Mouse (Mus musculus): ENCODE results near the gene S1pr5. TPM values are rescaled to one million over a fixed set of nuclear protein-coding genes. Genes with fewer than 3 reads are reported as not detected.

The S1pr5 gene
- total and polyA plus RNA-seq, 3 experiments = not detected

DNA sequence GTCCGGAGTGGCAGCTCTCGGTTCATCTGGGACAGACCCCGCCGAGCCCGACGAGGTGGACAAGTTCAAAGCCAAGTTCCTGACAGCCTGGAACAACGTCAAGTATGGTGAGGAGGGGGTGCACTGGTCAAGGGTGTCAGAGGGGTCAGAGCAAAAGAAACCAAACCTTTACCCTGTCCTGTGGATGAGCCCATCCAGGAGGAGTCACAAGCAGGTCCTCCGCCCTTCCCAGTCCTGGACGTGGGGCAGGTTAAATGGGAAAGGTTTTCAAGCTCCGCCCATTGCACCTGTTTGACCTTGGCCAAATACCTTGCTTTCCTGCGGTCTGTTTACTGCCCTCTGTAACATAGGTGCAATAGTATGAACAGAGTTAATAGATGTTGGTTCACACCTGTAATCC, 17.4 kb upstream of the S1pr5 start:
- H3K4me2 ChIP-seq (ENCODE audit: insufficient read depth, low read depth, poor library complexity, severe bottlenecking) = peak overlapping the region; percentile 90
- dilution Hi-C loops (cut with MboI; ENCODE audit: extremely low pct_ligation_motif_present, extremely low pct_unique_long_range_greater_than_20kb, low sequenced_read_pairs) (no loop called here), in situ Hi-C loops (cut with MboI; ENCODE audit: low pct_ligation_motif_present, low pct_unique_long_range_greater_than_20kb, low sequenced_read_pairs) (no loop called here)
- peaks cover 6% of the 10 kb centered on the region for H3K79me2 ChIP-seq (replicated peaks; ENCODE audit: control insufficient read depth, extremely low read depth, insufficient read depth, poor library complexity, severe bottlenecking)
- H3K27me3 ChIP-seq (replicated peaks) = no peaks in the 10 kb centered on the region
- peaks cover 0 to 27% of the 10 kb centered on the region in 2 experiments; a peak in 3 of 4 replicates for H3K4me1 ChIP-seq (ENCODE audit: control insufficient read depth in 1 of 2, insufficient read depth in 2 of 2)
- no peaks in the 10 kb centered on the region for H3K9me3 ChIP-seq (replicated peaks; ENCODE audit: low read length)
- peaks cover 19 to 37% of the 10 kb centered on the region in 2 experiments for H3K36me3 ChIP-seq (replicated peaks in 1 of 2; ENCODE audit: control insufficient read depth in 1 of 2, insufficient read depth in 1 of 2, low read length in 1 of 2)
- no peak for DNase-seq (ENCODE audit: extremely low read depth)
- H3K4me3 ChIP-seq (replicated peaks in 1 of 3; ENCODE audit: low read depth in 2 of 3, low read length in 2 of 3, poor library complexity in 1 of 3) = peak overlapping the region; percentile 77 to 86 (median 86)
- no peak overlapping the region for H3K27ac ChIP-seq (ENCODE audit: insufficient read depth, low read depth)
- peak overlapping the region; percentile 96 for H3K9ac ChIP-seq (ENCODE audit: insufficient read depth, low read depth)
- TF ChIP-seq MAX (IDR thresholded peaks at IDR 0.05; ENCODE audit: low read length) (no peak), GABPA (IDR thresholded peaks at IDR 0.05; ENCODE audit: insufficient replicate concordance, low read depth, low read length) (no peak), KAT2A (IDR thresholded peaks at IDR 0.05; ENCODE audit: insufficient replicate concordance, low read length) (no peak), TBP (conservative IDR thresholded peaks at IDR 0.05; ENCODE audit: low read depth, low read length) (no peak), JUN (IDR thresholded peaks at IDR 0.05; ENCODE audit: insufficient read depth, low read depth, low read length) (no peak), NELFE (IDR thresholded peaks at IDR 0.05; ENCODE audit: low read depth, low read length) (no peak), SMC3 (IDR thresholded peaks at IDR 0.05; ENCODE audit: low read depth, low read length) (no peak), BHLHE40 (IDR thresholded peaks at IDR 0.05; ENCODE audit: low read depth, low read length) (no peak), MXI1 (IDR thresholded peaks at IDR 0.05; ENCODE audit: low read depth, low read length) (no peak), CHD2 (IDR thresholded peaks at IDR 0.05; ENCODE audit: low read length) (no peak), JUND (conservative IDR thresholded peaks at IDR 0.05; ENCODE audit: low read depth, low read length) (no peak), MAFK (IDR thresholded peaks at IDR 0.05; ENCODE audit: insufficient replicate concordance, low read length) (no peak), RCOR1 (conservative IDR thresholded peaks at IDR 0.05; ENCODE audit: low read depth, low read length) (no peak), NRF1 (IDR thresholded peaks at IDR 0.05; ENCODE audit: low read depth, low read length) (no peak), ETS1 (conservative IDR thresholded peaks at IDR 0.05; ENCODE audit: low read depth, low read length) (no peak), ZC3H11A (IDR thresholded peaks at IDR 0.05; ENCODE audit: low read depth, low read length) (no peak), UBTF (IDR thresholded peaks at IDR 0.05; ENCODE audit: low read depth, low read length) (no peak), POLR2AphosphoS2 (IDR thresholded peaks at IDR 0.05; ENCODE audit: low read depth, low read length) (no peak), ZMIZ1 (IDR thresholded peaks at IDR 0.05; ENCODE audit: low read depth, low read length) (no peak)

DNA sequence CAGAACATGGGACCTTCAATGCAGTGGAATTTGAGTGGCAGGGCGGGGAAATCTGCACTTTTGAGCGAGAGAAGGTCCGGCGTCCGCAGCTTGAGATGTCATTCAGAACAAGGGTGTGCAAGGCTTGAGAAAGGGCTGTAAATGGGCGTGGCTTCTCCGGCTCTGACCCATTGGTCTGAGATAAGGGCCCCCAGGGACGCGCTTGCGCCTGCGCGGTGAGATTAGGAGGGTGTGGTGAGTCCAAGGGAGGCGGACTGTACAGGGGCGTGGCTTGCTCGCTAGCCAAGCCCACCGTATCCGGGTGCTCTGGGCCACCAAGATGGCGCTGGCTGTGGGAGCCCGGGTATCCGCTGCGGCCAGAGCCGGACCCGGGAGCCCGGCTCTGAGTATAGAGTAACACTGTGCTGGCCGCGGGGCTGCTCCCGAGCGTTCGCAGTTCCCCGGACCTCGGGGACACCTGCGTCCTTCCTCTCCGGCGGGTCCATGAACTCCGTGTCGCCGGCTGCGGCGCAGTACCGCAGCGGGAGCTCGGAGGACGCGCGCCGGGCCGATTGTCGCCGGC, 16.8 kb upstream of the S1pr5 start, which contains the start of gene Atg4d:
Atg4d (plus strand) TSS at position 294 of the 562 bp plus-strand sequence.
- H3K27ac ChIP-seq (ENCODE audit: insufficient read depth, low read depth) = peak within 1 kb of the TSS; percentile 83
- peaks cover 0 to 27% of the 10 kb centered on the region in 2 experiments; a peak in 3 of 4 replicates for H3K4me1 ChIP-seq (ENCODE audit: control insufficient read depth in 1 of 2, insufficient read depth in 2 of 2)
- H3K36me3 ChIP-seq (replicated peaks in 1 of 2; ENCODE audit: control insufficient read depth in 1 of 2, insufficient read depth in 1 of 2, low read length in 1 of 2) = peaks cover 14 to 32% of the 10 kb centered on the region in 2 experiments
- peak within 1 kb of the TSS; percentile 90 for H3K4me2 ChIP-seq (ENCODE audit: insufficient read depth, low read depth, poor library complexity, severe bottlenecking)
- in situ Hi-C loops (cut with MboI; ENCODE audit: low pct_ligation_motif_present, low pct_unique_long_range_greater_than_20kb, low sequenced_read_pairs) = no loop called here
- H3K4me3 ChIP-seq (replicated peaks in 1 of 3; ENCODE audit: low read depth in 2 of 3, low read length in 2 of 3, poor library complexity in 1 of 3) = peak within 1 kb of the TSS; percentile 77 to 86 (median 86)
- no peaks in the 10 kb centered on the region for H3K27me3 ChIP-seq (replicated peaks)
- DNase-seq (ENCODE audit: extremely low read depth) = peak; percentile 99
- H3K9ac ChIP-seq (ENCODE audit: insufficient read depth, low read depth) = peak within 1 kb of the TSS; percentile 96
- H3K9me3 ChIP-seq (replicated peaks; ENCODE audit: low read length) = no peaks in the 10 kb centered on the region
- peaks cover 6% of the 10 kb centered on the region for H3K79me2 ChIP-seq (replicated peaks; ENCODE audit: control insufficient read depth, extremely low read depth, insufficient read depth, poor library complexity, severe bottlenecking)
- dilution Hi-C loops (cut with MboI; ENCODE audit: extremely low pct_ligation_motif_present, extremely low pct_unique_long_range_greater_than_20kb, low sequenced_read_pairs) = no loop called here
- peak; percentile 76; the same call in 1 of the 2 replicates for TF ChIP-seq UBTF (IDR thresholded peaks at IDR 0.05; ENCODE audit: low read depth, low read length)
- TF ChIP-seq TBP (conservative IDR thresholded peaks at IDR 0.05; ENCODE audit: low read depth, low read length) = peak; percentile 88
- TF ChIP-seq HCFC1 (IDR thresholded peaks at IDR 0.05; ENCODE audit: low read depth, low read length) = peak; percentile 55; the same call in 1 of the 2 replicates
- TF ChIP-seq RAD21 (IDR thresholded peaks at IDR 0.05; ENCODE audit: low read depth, low read length) = no peak
- peak; percentile 78; the same call in 1 of the 2 replicates for TF ChIP-seq ZMIZ1 (IDR thresholded peaks at IDR 0.05; ENCODE audit: low read depth, low read length)
- no peak for TF ChIP-seq JUN (IDR thresholded peaks at IDR 0.05; ENCODE audit: insufficient read depth, low read depth, low read length)
- TF ChIP-seq MYC (IDR thresholded peaks at IDR 0.05; ENCODE audit: low read depth, low read length) = no peak
- TF ChIP-seq CHD1 (IDR thresholded peaks at IDR 0.05; ENCODE audit: low read depth, low read length) = no peak
- no peak; the same call in 1 of the 2 replicates for TF ChIP-seq MXI1 (IDR thresholded peaks at IDR 0.05; ENCODE audit: low read depth, low read length)
- TF ChIP-seq SIN3A (IDR thresholded peaks at IDR 0.05; ENCODE audit: low read length) = peak; percentile 82
- 0 out of 2 replicates have a peak, but pooled peaks have one; percentile 66 for TF ChIP-seq KAT2A (IDR thresholded peaks at IDR 0.05; ENCODE audit: insufficient replicate concordance, low read length)
- TF ChIP-seq ZNF384 (IDR thresholded peaks at IDR 0.05; ENCODE audit: low read depth, low read length) = no peak
- no peak for TF ChIP-seq CTCF (conservative IDR thresholded peaks at IDR 0.05 in 1 of 2, IDR thresholded peaks at IDR 0.05 in 1 of 2; ENCODE audit: low read depth in 2 of 2, low read length in 2 of 2)
- TF ChIP-seq ELF1 (IDR thresholded peaks at IDR 0.05; ENCODE audit: low read depth, low read length) = peak; percentile 74
- TF ChIP-seq USF1 (IDR thresholded peaks at IDR 0.05; ENCODE audit: low read depth, low read length) = no peak
- no peak for TF ChIP-seq RCOR1 (conservative IDR thresholded peaks at IDR 0.05; ENCODE audit: low read depth, low read length)
- TF ChIP-seq PAX5 (IDR thresholded peaks at IDR 0.05; ENCODE audit: low read length) = no peak
- peak; percentile 94 for TF ChIP-seq TCF12 (IDR thresholded peaks at IDR 0.05; ENCODE audit: low read depth, low read length)
- no peak for TF ChIP-seq EP300 (IDR thresholded peaks at IDR 0.05; ENCODE audit: low read length)
- TF ChIP-seq ETS1 (conservative IDR thresholded peaks at IDR 0.05; ENCODE audit: low read depth, low read length) = no peak; the same call in 1 of the 2 replicates

Measured in CH12.LX (cell line).